Comparison of ENCODE assay signal across 9 mouse cellular contexts in the genomic region with DNA sequence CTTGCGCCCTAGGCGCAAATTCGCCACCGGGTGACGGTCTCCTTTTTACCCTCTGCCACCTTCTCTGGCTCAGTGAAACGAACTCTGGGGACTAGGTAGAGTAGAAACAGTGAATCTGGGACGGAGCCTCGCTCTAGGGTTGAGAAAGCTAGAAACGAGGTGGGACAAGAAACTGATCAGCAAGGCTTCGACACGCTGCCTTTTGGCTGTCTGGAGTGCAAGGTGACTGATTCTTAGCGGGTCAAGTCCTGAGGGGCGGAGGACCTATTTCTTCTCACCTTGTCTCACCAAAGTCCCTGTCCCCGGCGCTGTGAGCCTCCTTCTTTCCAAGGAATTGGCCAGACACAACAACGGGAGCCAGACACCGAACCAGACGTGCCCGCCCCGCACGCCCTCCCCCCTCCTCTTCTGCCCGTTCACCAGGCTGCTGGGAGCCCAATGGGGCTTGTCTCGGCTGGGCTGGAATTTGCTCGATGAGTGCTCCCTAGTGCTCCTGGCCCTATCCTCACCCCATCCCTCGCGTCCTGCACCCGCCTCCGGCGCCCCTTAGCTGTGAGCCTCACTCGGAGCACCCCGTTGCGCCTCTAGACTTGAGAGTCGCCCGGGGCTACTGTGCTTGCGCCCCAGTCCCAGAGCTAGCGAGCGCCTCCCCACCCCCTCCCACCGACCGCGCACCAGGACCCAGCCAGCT. TPM values are rescaled to one million over a fixed set of nuclear protein-coding genes. Genes with fewer than 3 reads are reported as not detected.
A peak's percentile ranks its signal among the peaks of the same experiment; 100 is the strongest.
DNase-seq lines count a peak whose midpoint lies in the region; ATAC-seq lines count a peak whose summit lies in the region.
"Had no signal": no experiment of that assay in that cellular context is flagged by ENCODE, and none has a peak within 500 bp of the region (broad histone marks: within the 10 kb centered on the region; RNA-seq: fewer than 3 reads in every experiment).

No protein-coding gene starts in this region.

- DNase-seq in kidney, postnatal 10 days, result peak; percentile 10
- no peak for DNase-seq in kidney, adult 11 months
- peak; percentile 50 for DNase-seq in embryonic facial prominence, embryonic 10.5 days (ENCODE audit: low spot score)
- DNase-seq in frontal cortex, postnatal 14 days (ENCODE audit: low spot score in 2 of 2), result no peak
- no peak for DNase-seq in ovary, postnatal 36 days (ENCODE audit: low spot score)

- WGBS in embryonic facial prominence, embryonic 10.5 days, result under 1% methylated on average over 40 of the region's 40 CpGs
- under 1% methylated on average over 40 of the region's 40 CpGs for WGBS in hindbrain, embryonic 13.5 days
- under 1% methylated on average over 40 of the region's 40 CpGs for WGBS in neural tube, embryonic 12.5 days

- H3K27ac ChIP-seq in embryonic facial prominence, embryonic 10.5 days (replicated peaks), result 0 out of 2 replicates have a peak overlapping the region, but pooled peaks have one; percentile 15
- H3K27ac ChIP-seq in hindbrain, embryonic 13.5 days, result peak overlapping the region; percentile 96
- H3K27ac ChIP-seq in neural tube, embryonic 12.5 days, result peak overlapping the region; percentile 67

- peaks cover 99% of the 10 kb centered on the region for H3K27me3 ChIP-seq in embryonic facial prominence, embryonic 10.5 days (replicated peaks; ENCODE audit: low read depth, poor library complexity, severe bottlenecking)
- peaks cover 88% of the 10 kb centered on the region for H3K27me3 ChIP-seq in hindbrain, embryonic 13.5 days
- peaks cover 94% of the 10 kb centered on the region for H3K27me3 ChIP-seq in neural tube, embryonic 12.5 days (replicated peaks)

- peak overlapping the region; percentile 85 for H3K9ac ChIP-seq in hindbrain, embryonic 13.5 days
- H3K9ac ChIP-seq in neural tube, embryonic 12.5 days, result peak overlapping the region; percentile 74

- ATAC-seq in hindbrain, embryonic 13.5 days (ENCODE audit: low FRiP score), result no peak
- no peak for ATAC-seq in neural tube, embryonic 12.5 days (ENCODE audit: low FRiP score, low read depth)
- ATAC-seq in activated CD4-positive, CD25-positive, alpha-beta regulatory T cell, adult 4 months, result no peak

- H3K9me3 ChIP-seq in embryonic facial prominence, embryonic 10.5 days, result no peaks in the 10 kb centered on the region
- no peaks in the 10 kb centered on the region for H3K9me3 ChIP-seq in hindbrain, embryonic 13.5 days
- no peaks in the 10 kb centered on the region for H3K9me3 ChIP-seq in neural tube, embryonic 12.5 days

- H3K4me2 ChIP-seq in hindbrain, embryonic 13.5 days, result peak overlapping the region; percentile 59
- peak overlapping the region; percentile 58 for H3K4me2 ChIP-seq in neural tube, embryonic 12.5 days (replicated peaks)

- H3K4me1 ChIP-seq in embryonic facial prominence, embryonic 10.5 days, result peaks cover 74% of the 10 kb centered on the region
- H3K4me1 ChIP-seq in hindbrain, embryonic 13.5 days (replicated peaks), result peaks cover 67% of the 10 kb centered on the region
- H3K4me1 ChIP-seq in neural tube, embryonic 12.5 days, result peaks cover 45% of the 10 kb centered on the region

- H3K36me3 ChIP-seq in embryonic facial prominence, embryonic 10.5 days (replicated peaks), result no peaks in the 10 kb centered on the region
- H3K36me3 ChIP-seq in hindbrain, embryonic 13.5 days, result no peaks in the 10 kb centered on the region
- no peaks in the 10 kb centered on the region for H3K36me3 ChIP-seq in neural tube, embryonic 12.5 days

- H3K4me3 ChIP-seq in embryonic facial prominence, embryonic 10.5 days, result peak overlapping the region; percentile 50
- H3K4me3 ChIP-seq in hindbrain, embryonic 13.5 days, result peak overlapping the region; percentile 54
- peak overlapping the region; percentile 44 for H3K4me3 ChIP-seq in neural tube, embryonic 12.5 days

RNA-seq across cellular contexts. Expression of a gene that starts 10.3 kb away (rescaled TPM):
- polyA plus RNA-seq in embryonic facial prominence, embryonic 10.5 days (2016; fragmentation: Nextera tagmentation; extraction: Ambion mirVana), result 0.47 and 0.91 TPM in 2 replicates
- 49.7 and 49.8 TPM in 2 replicates for polyA plus RNA-seq in hindbrain, embryonic 13.5 days (2015; fragmentation: Nextera tagmentation; extraction: Ambion mirVana)
- 17.2 and 21.6 TPM in 2 replicates for polyA plus RNA-seq in neural tube, embryonic 12.5 days (2016; fragmentation: Nextera tagmentation; extraction: Ambion mirVana)
- polyA plus RNA-seq in activated CD4-positive, CD25-positive, alpha-beta regulatory T cell, adult 4 months (2017; shearing (Covaris generic)), result under 1 TPM in 1 of 2 experiments, not detected in 1; 0.21 TPM
- polyA plus RNA-seq: liver, adult 2 months had no signal

RNA-seq across cellular contexts. Expression of a gene that starts 54.5 kb away (rescaled TPM):
- polyA plus RNA-seq in embryonic facial prominence, embryonic 10.5 days (2016; fragmentation: Nextera tagmentation; extraction: Ambion mirVana), result 0.87 and 1.2 TPM in 2 replicates
- 2.3 and 3.8 TPM in 2 replicates for polyA plus RNA-seq in hindbrain, embryonic 13.5 days (2015; fragmentation: Nextera tagmentation; extraction: Ambion mirVana)
- polyA plus RNA-seq in neural tube, embryonic 12.5 days (2016; fragmentation: Nextera tagmentation; extraction: Ambion mirVana), result 0.73 and 1.4 TPM in 2 replicates
- not detected for polyA plus RNA-seq in activated CD4-positive, CD25-positive, alpha-beta regulatory T cell, adult 4 months (2017; shearing (Covaris generic))
- polyA plus RNA-seq: liver, adult 2 months had no signal

Comparison
In these comparisons a context has a peak if more than half of its experiments do, and no peak if none do; other contexts are left out.
1. DNase-seq: peak in kidney, postnatal 10 days (single experiment) and embryonic facial prominence, embryonic 10.5 days (single experiment); none in kidney, adult 11 months (single experiment), frontal cortex, postnatal 14 days (0 of 2) and ovary, postnatal 36 days (single experiment).
2. H3K27ac ChIP-seq: peak in every context shown above with its lines; median percentile 96 in hindbrain, embryonic 13.5 days; 67 in neural tube, embryonic 12.5 days; 15 in embryonic facial prominence, embryonic 10.5 days.
3. Peak in every context shown above with its lines, with median percentiles within 50 percentile points of each other: H3K4me3 ChIP-seq.